Mouse (Mus musculus) lung, adult 2 months (tissue): Measurements from ENCODE around the gene Mei4. TPM values are rescaled to one million over a fixed set of nuclear protein-coding genes. Genes with fewer than 3 reads are reported as not detected.

Source experiments
- DNase-seq: peaks from one replicate; pipeline ENCODE4 v3.0.0; 2022
- H3K4me1 ChIP-seq: fragments of 200-500 bp; 2 replicates; pipeline ENCODE4 v1.6.1; 2011; ENCODE audit warnings: low read length; ENCODE audit not compliant: control insufficient read depth, insufficient read depth
- H3K4me3 ChIP-seq: fragments of 200-500 bp; replicated peaks from 2 replicates; pipeline ENCODE3; 2011; ENCODE audit warnings: low read depth, mild to moderate bottlenecking, control low read depth, low read length; ENCODE audit errors: extremely low read depth
- CTCF ChIP-seq: fragments of 200-500 bp; IDR thresholded peaks from 2 replicates; pipeline ENCODE4 v1.5.1; 2011; ENCODE audit warnings: mild to moderate bottlenecking, low read length, control low read depth; ENCODE audit not compliant: insufficient read depth
- POLR2A ChIP-seq: fragments of 200-500 bp; IDR thresholded peaks from 2 replicates; pipeline ENCODE4 v1.6.1; 2011; ENCODE audit warnings: low read depth, mild to moderate bottlenecking, control low read depth, low read length, borderline replicate concordance; ENCODE audit errors: extremely low read depth
- WGBS: fragments of 180-500 bp; shearing (Covaris S2); methylation state at CpG from one replicate; pipeline ENCODE4 v1.1.7; 2018; 5-methylcytosine and 5-hydroxymethylcytosine counted together
- polyA plus RNA-seq: library from polyadenylated mRNA; depleted of rRNA; stranded (reverse); fragments of >200 nt; gene quantifications from 2 replicates; pipeline ENCODE4 v1.2.3, GENCODE M21; 2012

Gene Mei4
- polyA plus RNA-seq, 1 experiment = 0.11 TPM

DNA sequence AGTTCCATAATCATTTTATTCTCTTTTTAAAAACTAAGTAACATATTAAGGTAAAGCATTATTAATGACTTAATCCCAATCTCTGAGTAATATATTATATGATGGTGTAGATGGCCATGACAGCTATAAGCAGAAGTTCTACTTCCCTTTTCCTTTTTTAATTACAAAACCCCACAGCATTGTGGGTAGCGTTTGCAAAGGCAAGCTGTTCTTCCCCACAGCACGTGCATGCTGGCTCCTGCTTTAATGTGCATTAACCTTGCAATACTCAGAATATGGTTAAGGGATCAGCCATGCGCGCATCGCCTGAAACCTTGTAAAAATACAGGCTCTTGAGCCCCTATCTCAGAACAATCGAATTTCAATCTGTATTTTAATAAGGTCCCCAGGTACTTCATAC, 82.2 kb downstream of the Mei4 start:
- DNase-seq = no peak
- 75% methylated on average over 6 of the region's 6 CpGs for WGBS
- no peak overlapping the region for H3K4me3 ChIP-seq
- TF ChIP-seq CTCF (no peak), POLR2A (no peak)
- H3K4me1 ChIP-seq = no peaks in the 10 kb centered on the region

DNA sequence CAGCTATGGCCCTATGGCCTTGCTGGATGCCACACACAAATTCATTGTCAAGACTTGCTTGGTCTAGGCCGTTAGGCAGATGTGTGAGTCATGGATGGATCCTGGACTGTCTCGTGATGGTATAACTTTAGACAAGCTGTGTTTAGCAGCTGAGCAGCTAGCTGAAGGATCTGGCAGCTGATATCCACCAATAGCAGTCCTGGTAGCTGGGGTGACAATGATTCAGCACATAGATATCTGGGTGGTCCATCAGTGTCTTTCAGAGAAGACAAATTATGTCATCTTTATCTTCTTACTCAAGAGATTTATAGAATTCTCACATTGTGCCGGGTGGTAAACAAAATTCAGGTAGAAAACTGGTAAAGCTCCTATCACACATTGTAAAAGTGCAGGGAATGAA, 93.4 kb downstream of the Mei4 start:
- no peaks in the 10 kb centered on the region for H3K4me1 ChIP-seq

DNA sequence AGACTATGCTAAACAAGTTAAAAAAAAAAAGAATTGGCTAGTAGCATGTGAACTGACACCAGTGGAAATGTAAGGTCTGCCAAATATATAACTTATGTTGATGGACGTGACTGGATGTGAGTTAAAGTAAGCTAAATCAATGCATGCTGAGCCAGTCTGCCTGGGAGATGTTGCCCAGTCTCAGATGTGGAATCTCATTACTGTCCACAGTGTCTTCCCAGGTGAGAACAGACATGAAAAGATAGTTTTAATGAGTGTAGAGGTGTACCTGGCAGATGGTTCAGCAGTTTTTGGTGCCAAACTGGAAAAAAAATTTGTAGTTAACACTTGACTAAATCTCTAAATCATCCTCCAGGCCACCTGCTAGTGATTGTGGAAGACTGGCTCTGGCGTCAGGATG, 94.4 kb downstream of the Mei4 start:
- H3K4me1 ChIP-seq = no peaks in the 10 kb centered on the region
- DNase-seq = no peak
- TF ChIP-seq POLR2A = no peak
- WGBS = 67% methylated on average over 2 of the region's 2 CpGs
- H3K4me3 ChIP-seq = no peak overlapping the region

More for the DNA sequence above, 93.4 kb downstream of the Mei4 start:
- no peak overlapping the region for H3K4me3 ChIP-seq
- 55% methylated on average over 3 of the region's 3 CpGs for WGBS
- DNase-seq = no peak
- no peak for TF ChIP-seq CTCF
- no peak for TF ChIP-seq POLR2A

DNA sequence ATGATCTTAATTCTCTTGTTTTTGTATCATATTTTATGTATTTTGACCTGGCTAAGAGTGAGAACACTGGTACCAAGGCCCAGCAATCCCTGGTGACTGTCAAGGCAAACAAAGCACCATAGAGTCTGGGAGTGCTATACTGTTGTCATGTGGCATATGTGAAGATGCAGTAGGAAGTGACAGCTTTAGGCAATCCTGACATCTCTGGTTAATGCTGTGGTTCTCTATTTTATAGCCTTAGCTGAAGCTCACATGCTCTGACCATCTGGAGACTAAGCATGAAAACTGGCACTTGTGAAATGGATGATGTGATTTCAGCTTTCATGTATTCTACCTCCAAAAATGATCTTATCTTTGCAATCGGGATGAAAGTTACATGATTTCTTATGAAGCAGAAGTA, 103.3 kb downstream of the Mei4 start:
- no peak for TF ChIP-seq CTCF
- TF ChIP-seq POLR2A = no peak
- no peak overlapping the region for H3K4me3 ChIP-seq
- WGBS = 87% methylated on average over 1 of the region's 1 CpGs
- DNase-seq = no peak
- H3K4me1 ChIP-seq = no peaks in the 10 kb centered on the region

DNA sequence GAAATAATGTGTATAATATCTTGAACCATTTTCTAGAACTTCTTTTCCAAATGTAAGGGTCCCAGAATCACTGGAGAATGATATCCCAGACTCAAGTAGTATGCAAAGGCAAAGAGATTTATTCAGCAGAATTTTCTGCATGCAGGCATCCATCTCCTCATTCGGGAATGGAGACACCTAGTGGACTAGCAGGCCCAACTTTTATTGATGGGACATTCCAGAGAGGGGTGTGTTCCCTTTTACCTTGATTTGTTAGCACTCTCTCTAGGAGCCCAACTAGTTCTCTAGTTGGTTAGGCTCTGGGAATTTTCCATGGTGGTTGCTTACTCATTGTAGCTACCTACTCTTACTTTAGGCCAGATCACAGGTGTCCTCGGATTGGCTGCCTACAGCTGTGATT, 105.5 kb downstream of the Mei4 start:
- Histone ChIP-seq H3K4me1 (no peaks in the 10 kb centered on the region), H3K4me3 (no peak overlapping the region)
- no peak for DNase-seq
- TF ChIP-seq POLR2A (no peak), CTCF (no peak)
- 45% methylated on average over 2 of the region's 2 CpGs for WGBS

DNA sequence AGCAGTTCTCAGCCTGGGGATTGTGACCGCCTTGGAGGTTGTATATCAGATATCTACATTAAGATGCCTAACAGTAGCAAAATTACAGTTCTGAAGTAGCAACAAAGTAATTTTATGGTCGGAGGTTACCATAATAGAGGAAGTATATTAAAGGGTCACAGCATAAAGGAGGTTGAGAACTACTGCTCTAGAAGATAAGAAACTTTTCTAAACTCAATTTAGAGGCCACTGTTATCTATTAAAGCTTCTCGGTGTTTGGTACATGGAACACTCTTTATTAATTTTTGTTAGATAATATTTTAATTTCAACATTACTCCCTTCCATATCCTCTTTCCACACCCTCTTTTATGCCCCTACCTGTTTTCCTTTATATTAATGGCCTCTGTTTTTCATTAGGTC, 119.0 kb downstream of the Mei4 start:
- TF ChIP-seq POLR2A (no peak), CTCF (no peak)
- 79% methylated on average over 3 of the region's 3 CpGs for WGBS
- Histone ChIP-seq H3K4me3 (no peak overlapping the region), H3K4me1 (no peaks in the 10 kb centered on the region)
- DNase-seq = no peak

DNA sequence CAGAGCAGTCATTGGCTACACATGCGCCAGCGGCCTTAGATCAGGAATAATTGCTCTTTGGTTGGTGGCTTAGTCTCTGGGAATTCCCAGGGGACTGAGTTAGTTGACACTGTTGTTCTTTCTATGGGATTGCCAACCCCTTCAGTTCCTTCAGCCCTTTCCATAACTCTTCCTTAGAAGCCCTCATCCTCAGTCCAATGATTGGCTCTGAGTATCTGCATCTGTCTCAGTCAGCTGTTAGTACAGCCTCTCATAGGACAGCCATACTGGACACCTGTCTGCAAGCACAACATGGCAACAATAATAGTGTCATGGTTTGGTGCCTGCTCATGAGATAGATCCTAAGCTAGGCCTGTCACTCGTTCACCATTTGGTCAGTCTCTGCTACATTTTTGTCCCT, 149.5 kb downstream of the Mei4 start:
- DNase-seq = no peak
- TF ChIP-seq POLR2A = no peak
- no peak for TF ChIP-seq CTCF
- Histone ChIP-seq H3K4me1 (no peaks in the 10 kb centered on the region), H3K4me3 (no peak overlapping the region)
- 69% methylated on average over 3 of the region's 3 CpGs for WGBS

DNA sequence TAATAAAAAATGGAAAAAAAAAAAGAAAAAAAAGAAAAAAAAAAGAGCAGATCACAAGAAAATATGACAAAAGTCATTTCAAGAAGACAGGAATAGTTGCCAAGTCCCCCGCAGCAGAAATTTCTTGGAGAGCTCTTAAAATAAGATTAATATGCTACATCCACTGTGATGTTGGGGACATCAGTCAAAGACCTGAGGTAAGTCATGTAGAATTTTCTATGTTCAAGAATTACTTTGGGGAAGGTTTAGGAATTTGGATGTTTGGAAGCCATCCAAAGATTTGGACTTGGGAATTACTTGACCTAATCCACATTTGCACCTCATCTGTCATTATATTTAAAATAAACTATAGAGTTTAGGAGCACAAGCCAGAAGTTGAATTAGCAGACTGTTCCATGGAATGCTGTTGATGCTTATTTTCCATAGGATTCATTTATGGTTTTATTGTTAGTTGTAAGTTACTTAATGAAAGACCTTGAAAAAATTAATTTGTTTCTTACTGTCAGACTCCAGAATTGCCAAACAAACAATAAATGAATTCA, 179.1 kb downstream of the Mei4 start:
- DNase-seq = no peak
- Histone ChIP-seq H3K4me3 (no peak overlapping the region), H3K4me1 (no peaks in the 10 kb centered on the region)
- TF ChIP-seq CTCF (no peak), POLR2A (no peak)
- WGBS = 57% methylated on average over 1 of the region's 1 CpGs

DNA sequence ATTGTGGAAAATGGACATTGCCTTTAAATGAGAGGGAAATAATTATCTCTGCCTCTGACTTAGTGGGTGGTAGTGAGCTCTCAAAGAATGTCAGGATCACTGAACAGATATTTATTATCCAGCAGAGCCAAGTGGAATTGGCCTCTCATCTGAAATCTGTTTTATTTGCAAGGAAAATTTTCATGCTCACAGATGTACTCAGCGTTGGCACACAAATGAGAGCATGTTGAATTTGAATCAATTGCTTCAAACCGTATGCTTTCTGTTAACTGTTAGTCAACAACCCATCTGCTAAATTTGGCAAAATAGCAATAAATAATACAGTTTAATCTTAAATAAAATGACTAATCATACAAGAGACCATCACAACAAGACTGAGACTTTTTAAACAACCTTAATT, 181.0 kb downstream of the Mei4 start:
- Histone ChIP-seq H3K4me3 (no peak overlapping the region), H3K4me1 (no peaks in the 10 kb centered on the region)
- DNase-seq = no peak
- 70% methylated on average over 2 of the region's 2 CpGs for WGBS
- TF ChIP-seq POLR2A = no peak
- no peak for TF ChIP-seq CTCF

DNA sequence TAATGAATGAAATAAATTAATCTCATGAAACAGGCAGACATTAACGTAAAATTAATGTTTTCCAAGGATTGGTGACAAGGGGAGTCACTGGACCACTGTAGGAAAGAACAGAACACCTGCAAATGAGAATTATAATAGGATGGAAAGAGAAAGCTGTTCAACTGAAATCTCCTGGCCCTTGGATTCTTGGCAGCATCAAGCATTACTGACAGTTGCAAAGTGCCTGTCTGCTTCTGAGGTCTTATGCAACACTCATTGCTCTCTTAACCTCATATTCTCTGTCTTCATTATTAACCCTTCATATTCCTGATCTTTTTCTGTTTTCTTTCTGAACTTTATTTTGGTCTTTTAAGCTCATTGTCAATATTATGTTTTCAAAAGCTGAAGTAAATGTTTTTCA, 210.4 kb downstream of the Mei4 start:
- DNase-seq = no peak
- Histone ChIP-seq H3K4me3 (no peak overlapping the region), H3K4me1 (no peaks in the 10 kb centered on the region)
- WGBS = 43% methylated on average over 1 of the region's 1 CpGs
- TF ChIP-seq CTCF (no peak), POLR2A (no peak)
